Mouse (Mus musculus) embryonic stem cell, embryonic (primary cell): Measurements from ENCODE around the gene Rhob.

Source experiments
- CTCF ChIA-PET, 4 experiments: fragments of 300-600 bp in 2 of 4; fragments of 350-600 bp in 2 of 4; sonication (Branson Sonifier 250); formaldehyde crosslinking; loops; one replicate each; lab custom pipeline; 2022; ENCODE audit warnings: inconsistent platforms in 2 of 4; lab: Charles Lee
- POLR2A ChIA-PET, 4 experiments: fragments of 300-600 bp in 2 of 4; fragments of 350-600 bp in 2 of 4; sonication (Branson Sonifier 250); formaldehyde crosslinking; loops; one replicate each; lab custom pipeline; 2022; ENCODE audit warnings: antibody characterized with exemption in 4 of 4, inconsistent platforms in 1 of 4; lab: Charles Lee

The Rhob gene

GRCm38 (mm10) chr12:8469742-8470494 is 29.9 kb downstream of the Rhob start:
- CTCF ChIA-PET: no interaction called here
- POLR2A ChIA-PET: interaction anchor here in 2 of 4 experiments (0.6 to 1.1 kb wide), 4 partner anchors 26 to 131 kb away, joined by 3 read pairs; partner anchors contain the start of gene Rhob (in 2 of the 2)

GRCm38 (mm10) chr12:8468221-8468865 is 31.5 kb downstream of the Rhob start:
- ChIA-PET CTCF (no interaction called here), POLR2A (interaction anchor here in 2 of 4 experiments (0.7 to 1.6 kb wide), 3 partner anchors 13 to 902 kb away, joined by 3 read pairs; partner anchors contain the start of gene Rhob (in 1 of the 2))

GRCm38 (mm10) chr12:8467029-8467924 is 32.5 kb downstream of the Rhob start:
- ChIA-PET POLR2A (interaction anchor here in 2 of 4 experiments (0.7 to 1.3 kb wide), 3 partner anchors 32 to 903 kb away, joined by 3 to 5 read pairs (median 4); partner anchors contain the start of gene Rhob (in 1 of the 2)), CTCF (no interaction called here)

- CTCF ChIA-PET: interaction anchor here in 1 of 4 experiments (0.6 kb wide), 1 partner anchor 16 kb away, joined by 4 read pairs; no protein-coding TSS in a partner anchor
- POLR2A ChIA-PET: no interaction called here
Measured at GRCm38 (mm10) chr12:8465680-8466079, 34.1 kb downstream of the Rhob start.

GRCm38 (mm10) chr12:8464961-8465360 is 34.8 kb downstream of the Rhob start:
- POLR2A ChIA-PET: interaction anchor here in 1 of 4 experiments (0.9 to 1.1 kb wide), 2 partner anchors 10 to 35 kb away, joined by 3 to 4 read pairs; partner anchors contain the start of gene Rhob

GRCm38 (mm10) chr12:8463599-8464160 is 36.1 kb downstream of the Rhob start:
- ChIA-PET CTCF (no interaction called here), POLR2A (interaction anchor here in 2 of 4 experiments (0.6 to 2.4 kb wide), 4 partner anchors 36 to 320 kb away, joined by 3 to 7 read pairs (median 4); partner anchors contain the start of gene Rhob (in 2 of the 2))

More at GRCm38 (mm10) chr12:8464961-8465360, 34.8 kb downstream of the Rhob start:
- CTCF ChIA-PET: interaction anchor here in 1 of 4 experiments (0.7 kb wide), 1 partner anchor 298 kb away, joined by 3 read pairs; no protein-coding TSS in a partner anchor

- CTCF ChIA-PET: interaction anchor here in 1 of 4 experiments (0.7 kb wide), 1 partner anchor 574 kb away, joined by 4 read pairs; no protein-coding TSS in a partner anchor
- POLR2A ChIA-PET: interaction anchor here in 1 of 4 experiments (2.4 kb wide), 1 partner anchor 37 kb away, joined by 7 read pairs; the partner anchor contains the start of gene Rhob
Measured at GRCm38 (mm10) chr12:8462533-8462932, 37.3 kb downstream of the Rhob start.

GRCm38 (mm10) chr12:8461575-8461974 is 38.2 kb downstream of the Rhob start:
- POLR2A ChIA-PET: interaction anchor here in 3 of 4 experiments (0.8 to 2.4 kb wide), 4 partner anchors 38 to 74 kb away, joined by 3 to 7 read pairs (median 4); partner anchors contain the start of gene Rhob (in 2 of the 3)
- CTCF ChIA-PET: interaction anchor here in 1 of 4 experiments (0.6 kb wide), 1 partner anchor 89 kb away, joined by 3 read pairs; no protein-coding TSS in a partner anchor

GRCm38 (mm10) chr12:8458400-8458799 is 41.4 kb downstream of the Rhob start:
- POLR2A ChIA-PET: interaction anchor here in 3 of 4 experiments (0.7 to 1.3 kb wide), 4 partner anchors 13 to 41 kb away, joined by 3 to 6 read pairs (median 5); partner anchors contain the start of gene Rhob (in 3 of the 3)
- CTCF ChIA-PET: interaction anchor here in 2 of 4 experiments (0.6 to 1.0 kb wide), 2 partner anchors 89 to 144 kb away, joined by 3 read pairs; no protein-coding TSS in a partner anchor

- CTCF ChIA-PET: interaction anchor here in 1 of 4 experiments (0.5 kb wide), 1 partner anchor 248 kb away, joined by 3 read pairs; no protein-coding TSS in a partner anchor
Measured at GRCm38 (mm10) chr12:8457052-8457451, 42.8 kb downstream of the Rhob start.

GRCm38 (mm10) chr12:8455046-8455445 is 44.8 kb downstream of the Rhob start:
- ChIA-PET POLR2A (interaction anchor here in 2 of 4 experiments (0.9 to 1.3 kb wide), 4 partner anchors 10 to 45 kb away, joined by 3 to 6 read pairs (median 4); partner anchors contain the start of gene Rhob (in 2 of the 2)), CTCF (interaction anchor here in 1 of 4 experiments (0.9 kb wide), 1 partner anchor 129 kb away, joined by 3 read pairs; no protein-coding TSS in a partner anchor)

More at GRCm38 (mm10) chr12:8457052-8457451, 42.8 kb downstream of the Rhob start:
- POLR2A ChIA-PET: interaction anchor here in 2 of 4 experiments (0.6 to 1.4 kb wide), 3 partner anchors 13 to 43 kb away, joined by 3 to 5 read pairs (median 5); partner anchors contain the start of gene Rhob (in 2 of the 2)

GRCm38 (mm10) chr12:8454487-8454886 is 45.3 kb downstream of the Rhob start:
- POLR2A ChIA-PET: interaction anchor here in 1 of 4 experiments (1.2 kb wide), 2 partner anchors 10 to 46 kb away, joined by 3 to 6 read pairs; partner anchors contain the start of gene Rhob
- CTCF ChIA-PET: interaction anchor here in 1 of 4 experiments (0.9 kb wide), 1 partner anchor 128 kb away, joined by 3 read pairs; no protein-coding TSS in a partner anchor

- CTCF ChIA-PET: no interaction called here
Measured at GRCm38 (mm10) chr12:8452766-8453621, 46.8 kb downstream of the Rhob start.

GRCm38 (mm10) chr12:8451571-8452485 is 48.0 kb downstream of the Rhob start:
- POLR2A ChIA-PET: no interaction called here

More at GRCm38 (mm10) chr12:8452766-8453621, 46.8 kb downstream of the Rhob start:
- POLR2A ChIA-PET: interaction anchor here in 1 of 4 experiments (1.2 kb wide), 1 partner anchor 44 kb away, joined by 4 read pairs; no protein-coding TSS in a partner anchor

GRCm38 (mm10) chr12:8450639-8451038 is 49.2 kb downstream of the Rhob start:
- POLR2A ChIA-PET: interaction anchor here in 1 of 4 experiments (1.8 kb wide), 1 partner anchor 49 kb away, joined by 7 read pairs; the partner anchor contains the start of gene Rhob
- CTCF ChIA-PET: no interaction called here

More at GRCm38 (mm10) chr12:8451571-8452485, 48.0 kb downstream of the Rhob start:
- CTCF ChIA-PET: no interaction called here
